Mouse (Mus musculus): ENCODE measurements around the gene Gm13691. TPM values are rescaled to one million over a fixed set of nuclear protein-coding genes. Genes with fewer than 3 reads are reported as not detected.
A peak's percentile ranks its signal among the peaks of the same experiment; 100 is the strongest.
"Not testable (repeated sequence)": the region's sequence is repeated elsewhere in the genome, so short reads cannot be mapped to it uniquely, and the experiment has no call there.

The Gm13691 gene
- 1 to 10 TPM; 1.4 to 1.6 TPM for total RNA-seq (2021)

DNA sequence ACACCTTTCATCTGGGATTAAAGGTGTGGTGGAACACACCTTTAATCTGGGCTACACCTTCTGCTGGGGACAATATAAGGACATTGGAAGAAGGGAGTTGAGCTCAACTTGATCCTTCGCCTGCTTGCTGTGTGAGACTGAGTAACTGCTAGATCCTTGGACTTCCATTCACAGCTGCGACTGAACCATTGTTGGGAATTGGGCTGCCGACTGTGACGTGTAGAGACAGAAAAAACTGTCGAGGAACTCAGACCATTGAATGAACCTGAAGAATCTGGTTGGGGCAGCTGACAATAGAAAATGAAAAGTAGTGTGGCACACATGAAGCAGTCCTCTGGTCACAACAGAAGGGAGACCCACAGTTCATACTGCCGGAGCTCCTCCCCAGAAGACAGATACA is at the start of gene Gm13691:
Gm13691 (plus strand) TSS at position 301 of the 400 bp plus-strand sequence.
- intact Hi-C loops (cut with DNase I); DNase-seq (ENCODE audit: low spot score in 2 of 2): not testable (repeated sequence)

- peak; percentile 93 to 96 for DNase-seq (ENCODE audit: low spot score in 2 of 2)
- intact Hi-C loops (cut with DNase I) = no loop called here
Observed at GRCm38 (mm10) chr2:83940931-83941361, 49.4 kb upstream of the Gm13691 start, which contains the start of gene Zswim2. TSS of gene Zswim2 (minus strand) at chr2:83941228.

DNA sequence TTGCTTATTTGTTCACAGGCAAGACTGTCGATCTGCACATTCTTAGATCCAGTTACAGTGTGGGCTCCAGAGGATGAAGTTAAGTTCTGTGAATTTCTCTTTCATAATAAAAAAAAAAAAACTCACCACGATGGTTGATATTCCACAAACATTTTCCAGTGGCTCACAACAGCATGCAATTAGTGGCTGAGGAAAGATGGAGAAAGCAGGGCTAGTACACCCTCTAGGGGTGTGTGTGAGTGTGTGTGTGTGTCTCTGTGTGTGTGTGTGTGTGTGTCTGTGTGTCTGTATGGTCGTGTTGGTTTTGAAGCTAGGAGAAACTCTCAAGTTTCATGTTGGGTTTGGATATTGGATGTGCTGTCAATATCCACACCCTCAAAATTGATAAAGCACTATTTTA is 49.0 kb upstream of the Gm13691 start:
- no peak for DNase-seq (ENCODE audit: low spot score in 2 of 2)
- intact Hi-C loops (cut with DNase I) = no loop called here

DNA sequence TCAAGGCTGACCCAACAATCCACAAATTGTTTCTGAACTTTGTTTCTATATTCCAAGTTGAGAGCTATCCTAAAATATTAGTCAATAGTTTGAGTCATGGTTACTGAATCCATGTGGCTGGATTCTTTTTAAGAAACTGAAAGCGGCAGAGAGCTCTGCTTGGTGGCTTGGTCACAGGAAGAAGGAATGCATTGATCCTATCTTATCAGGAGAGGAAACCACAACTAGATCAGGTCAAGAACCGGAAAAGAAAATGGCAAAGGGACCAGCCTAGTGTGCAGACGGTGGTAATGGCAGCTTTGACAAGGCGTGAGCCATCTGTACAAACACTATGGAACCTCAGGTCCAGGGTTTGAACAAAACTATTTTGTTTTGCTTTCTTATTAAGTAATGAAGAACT is 48.6 kb upstream of the Gm13691 start:
- no peak for DNase-seq (ENCODE audit: low spot score in 2 of 2)
- intact Hi-C loops (cut with DNase I) = no loop called here

DNA sequence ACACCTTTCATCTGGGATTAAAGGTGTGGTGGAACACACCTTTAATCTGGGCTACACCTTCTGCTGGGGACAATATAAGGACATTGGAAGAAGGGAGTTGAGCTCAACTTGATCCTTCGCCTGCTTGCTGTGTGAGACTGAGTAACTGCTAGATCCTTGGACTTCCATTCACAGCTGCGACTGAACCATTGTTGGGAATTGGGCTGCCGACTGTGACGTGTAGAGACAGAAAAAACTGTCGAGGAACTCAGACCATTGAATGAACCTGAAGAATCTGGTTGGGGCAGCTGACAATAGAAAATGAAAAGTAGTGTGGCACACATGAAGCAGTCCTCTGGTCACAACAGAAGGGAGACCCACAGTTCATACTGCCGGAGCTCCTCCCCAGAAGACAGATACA is 35.0 kb upstream of the Gm13691 start, which contains the start of gene Gm13698:
Gm13698 (plus strand) TSS at position 301 of the 400 bp plus-strand sequence.
- DNase-seq (ENCODE audit: low spot score in 2 of 2); intact Hi-C loops (cut with DNase I): not testable (repeated sequence)

- DNase-seq (ENCODE audit: low spot score in 2 of 2); intact Hi-C loops (cut with DNase I): not testable (repeated sequence)
Observed at GRCm38 (mm10) chr2:83961203-83961602, 29.1 kb upstream of the Gm13691 start, which contains the start of gene Gm13693. TSS of gene Gm13693 (plus strand) at chr2:83961503.

DNA sequence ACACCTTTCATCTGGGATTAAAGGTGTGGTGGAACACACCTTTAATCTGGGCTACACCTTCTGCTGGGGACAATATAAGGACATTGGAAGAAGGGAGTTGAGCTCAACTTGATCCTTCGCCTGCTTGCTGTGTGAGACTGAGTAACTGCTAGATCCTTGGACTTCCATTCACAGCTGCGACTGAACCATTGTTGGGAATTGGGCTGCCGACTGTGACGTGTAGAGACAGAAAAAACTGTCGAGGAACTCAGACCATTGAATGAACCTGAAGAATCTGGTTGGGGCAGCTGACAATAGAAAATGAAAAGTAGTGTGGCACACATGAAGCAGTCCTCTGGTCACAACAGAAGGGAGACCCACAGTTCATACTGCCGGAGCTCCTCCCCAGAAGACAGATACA is 23.3 kb upstream of the Gm13691 start, which contains the start of gene Gm13695:
Gm13695 (plus strand) TSS at position 301 of the 400 bp plus-strand sequence.
- DNase-seq (ENCODE audit: low spot score in 2 of 2); intact Hi-C loops (cut with DNase I): not testable (repeated sequence)

DNA sequence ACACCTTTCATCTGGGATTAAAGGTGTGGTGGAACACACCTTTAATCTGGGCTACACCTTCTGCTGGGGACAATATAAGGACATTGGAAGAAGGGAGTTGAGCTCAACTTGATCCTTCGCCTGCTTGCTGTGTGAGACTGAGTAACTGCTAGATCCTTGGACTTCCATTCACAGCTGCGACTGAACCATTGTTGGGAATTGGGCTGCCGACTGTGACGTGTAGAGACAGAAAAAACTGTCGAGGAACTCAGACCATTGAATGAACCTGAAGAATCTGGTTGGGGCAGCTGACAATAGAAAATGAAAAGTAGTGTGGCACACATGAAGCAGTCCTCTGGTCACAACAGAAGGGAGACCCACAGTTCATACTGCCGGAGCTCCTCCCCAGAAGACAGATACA is 17.5 kb upstream of the Gm13691 start, which contains the start of gene Gm13696:
Gm13696 (plus strand) TSS at position 301 of the 400 bp plus-strand sequence.
- DNase-seq (ENCODE audit: low spot score in 2 of 2); intact Hi-C loops (cut with DNase I): not testable (repeated sequence)

DNA sequence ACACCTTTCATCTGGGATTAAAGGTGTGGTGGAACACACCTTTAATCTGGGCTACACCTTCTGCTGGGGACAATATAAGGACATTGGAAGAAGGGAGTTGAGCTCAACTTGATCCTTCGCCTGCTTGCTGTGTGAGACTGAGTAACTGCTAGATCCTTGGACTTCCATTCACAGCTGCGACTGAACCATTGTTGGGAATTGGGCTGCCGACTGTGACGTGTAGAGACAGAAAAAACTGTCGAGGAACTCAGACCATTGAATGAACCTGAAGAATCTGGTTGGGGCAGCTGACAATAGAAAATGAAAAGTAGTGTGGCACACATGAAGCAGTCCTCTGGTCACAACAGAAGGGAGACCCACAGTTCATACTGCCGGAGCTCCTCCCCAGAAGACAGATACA is 11.7 kb upstream of the Gm13691 start, which contains the start of gene Gm13694:
Gm13694 (plus strand) TSS at position 301 of the 400 bp plus-strand sequence.
- DNase-seq (ENCODE audit: low spot score in 2 of 2); intact Hi-C loops (cut with DNase I): not testable (repeated sequence)

GRCm38 (mm10) chr2:83984443-83984842 is 5.9 kb upstream of the Gm13691 start, which contains the start of gene Gm13697:
TSS of gene Gm13697 (plus strand) at chr2:83984743.
- intact Hi-C loops (cut with DNase I); DNase-seq (ENCODE audit: low spot score in 2 of 2): not testable (repeated sequence)

- DNase-seq (ENCODE audit: low spot score in 2 of 2); intact Hi-C loops (cut with DNase I): not testable (repeated sequence)
Observed at GRCm38 (mm10) chr2:83993639-83994255, 3.4 kb downstream of the Gm13691 start.

- DNase-seq (ENCODE audit: low spot score in 2 of 2); intact Hi-C loops (cut with DNase I): not testable (repeated sequence)
Observed at GRCm38 (mm10) chr2:83994526-83994925, 4.2 kb downstream of the Gm13691 start.

DNA sequence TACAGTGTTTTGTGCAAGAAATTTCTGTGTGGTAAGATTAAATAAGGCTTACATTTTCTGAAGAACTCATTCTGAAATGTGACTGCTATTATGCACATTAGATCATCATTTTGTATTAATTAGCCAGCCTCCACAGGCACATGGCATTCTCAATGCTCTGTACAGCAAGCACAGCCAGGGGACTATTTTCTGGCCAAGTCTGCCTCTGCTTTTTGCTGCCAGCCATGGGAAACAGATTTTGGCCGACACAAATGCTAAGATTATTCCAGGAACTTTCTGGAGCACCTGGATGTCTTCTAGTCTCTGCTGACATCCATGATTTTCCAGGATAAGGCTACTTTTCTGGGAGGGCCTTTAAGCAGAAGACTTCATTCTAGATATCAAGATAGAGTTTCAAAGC is 18.6 kb downstream of the Gm13691 start:
- intact Hi-C loops (cut with DNase I) = no loop called here
- DNase-seq (ENCODE audit: low spot score in 2 of 2) = peak in 1 of 2 experiments; percentile 7

DNA sequence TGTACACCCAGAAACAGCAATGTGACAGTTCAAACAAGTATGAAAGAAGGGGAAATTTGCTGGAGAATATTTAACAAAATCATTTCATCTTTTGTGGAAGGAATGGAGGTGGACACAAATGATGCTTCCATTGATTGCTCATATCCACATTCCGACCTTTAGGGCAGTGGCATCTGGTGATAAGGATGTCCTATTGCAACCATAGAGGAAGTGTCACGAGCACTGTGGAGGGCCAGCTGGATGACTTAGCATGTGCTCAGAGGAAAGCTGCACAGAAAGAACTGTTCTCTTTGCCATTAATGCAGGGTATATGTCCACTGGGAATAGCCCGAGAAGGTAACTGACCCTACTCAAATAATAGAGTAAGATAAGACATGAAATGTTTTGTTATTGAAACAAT is 19.5 kb downstream of the Gm13691 start:
- no peak for DNase-seq (ENCODE audit: low spot score in 2 of 2)
- intact Hi-C loops (cut with DNase I) = no loop called here

GRCm38 (mm10) chr2:84014572-84014971 is 24.2 kb downstream of the Gm13691 start:
- intact Hi-C loops (cut with DNase I) = no loop called here
- no peak for DNase-seq (ENCODE audit: low spot score in 2 of 2)

DNA sequence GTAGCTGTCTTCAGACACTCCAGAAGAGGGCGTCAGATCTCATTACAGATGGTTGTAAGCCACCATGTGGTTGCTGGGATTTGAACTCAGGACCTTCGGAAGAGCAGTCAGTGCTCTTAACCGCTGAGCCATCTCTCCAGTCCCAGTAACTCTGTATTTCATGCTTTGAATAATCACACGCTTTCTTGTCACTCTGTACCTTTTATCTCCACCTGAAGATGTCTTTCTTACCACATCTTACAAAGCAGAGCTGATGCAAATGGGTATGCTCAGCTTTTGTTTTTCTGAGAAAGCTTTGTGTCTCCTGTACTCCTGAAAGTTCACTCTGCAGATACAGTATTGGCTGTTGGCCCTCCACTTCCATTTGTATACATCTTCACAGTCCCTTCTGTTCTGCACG is 25.9 kb downstream of the Gm13691 start:
- DNase-seq (ENCODE audit: low spot score in 2 of 2); intact Hi-C loops (cut with DNase I): not testable (repeated sequence)

- DNase-seq (ENCODE audit: low spot score in 2 of 2) = no peak
- intact Hi-C loops (cut with DNase I) = no loop called here
Observed at GRCm38 (mm10) chr2:84018330-84018729, 28.0 kb downstream of the Gm13691 start.

DNA sequence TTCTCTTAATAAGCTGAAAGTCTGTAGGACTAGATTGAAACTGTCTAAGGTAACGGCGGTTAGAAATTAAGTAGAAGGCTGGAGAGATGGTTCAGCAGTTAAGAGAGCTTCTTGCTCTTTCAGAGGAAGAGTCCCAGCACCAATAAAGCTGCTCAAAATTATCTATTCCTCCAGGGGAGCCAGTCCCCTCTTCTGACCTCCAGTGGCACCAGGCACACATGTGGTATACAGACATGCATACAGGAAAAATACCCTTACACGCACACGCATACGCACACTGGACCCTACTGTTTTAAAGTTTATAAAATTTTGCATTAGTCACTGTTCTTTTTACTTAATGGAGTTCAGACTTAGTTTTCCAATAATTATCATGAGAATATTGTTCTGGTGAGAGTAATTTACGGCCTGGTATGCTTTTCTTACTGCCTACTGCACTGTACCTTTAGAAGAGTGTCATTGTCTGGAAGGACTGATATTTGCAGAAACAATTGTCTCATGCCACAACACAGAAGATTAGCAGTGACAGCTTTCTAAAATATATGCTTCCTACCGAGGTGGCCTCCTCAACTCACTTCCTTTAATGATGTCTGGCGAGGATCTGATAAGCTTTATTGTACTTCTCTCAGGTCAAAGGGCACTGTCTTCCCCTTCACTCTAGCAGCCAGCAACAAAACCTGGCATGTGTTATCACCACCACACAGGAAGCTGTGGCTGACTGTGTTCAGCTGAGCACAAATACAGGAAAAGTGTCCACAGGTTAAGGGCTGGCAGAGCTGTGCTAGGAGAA is 29.4 kb downstream of the Gm13691 start:
- intact Hi-C loops (cut with DNase I) = no loop called here
- no peak for DNase-seq (ENCODE audit: low spot score in 2 of 2)

GRCm38 (mm10) chr2:84021930-84022329 is 31.6 kb downstream of the Gm13691 start:
- intact Hi-C loops (cut with DNase I) = no loop called here
- DNase-seq (ENCODE audit: low spot score in 2 of 2) = peak in 1 of 2 experiments; percentile 55

- peak; percentile 21 to 86 for DNase-seq (ENCODE audit: low spot score in 2 of 2)
- intact Hi-C loops (cut with DNase I) = no loop called here
Observed at GRCm38 (mm10) chr2:84022905-84023304, 32.6 kb downstream of the Gm13691 start.

Measured in left cerebral cortex, postnatal 25 days (tissue).